Mouse (Mus musculus) thymus, adult 2 months (tissue): ENCODE results near the gene Rapgef3.

ENCODE experiments used
- CTCF ChIP-seq: fragments of 200-500 bp; IDR thresholded peaks from 2 replicates; pipeline ENCODE4 v1.5.1; 2012; ENCODE audit warnings: mild to moderate bottlenecking, control low read depth, low read length, moderate library complexity, borderline replicate concordance; ENCODE audit not compliant: control insufficient read depth, poor library complexity, insufficient read depth; ENCODE audit errors: extremely low read depth
- POLR2A ChIP-seq: fragments of 200-500 bp; IDR thresholded peaks from 2 replicates; pipeline ENCODE4 v1.6.1; 2012; ENCODE audit warnings: mild to moderate bottlenecking, low read length, control low read depth, moderate library complexity; ENCODE audit not compliant: control insufficient read depth, poor library complexity, insufficient read depth; ENCODE audit errors: extremely low read depth

DNA sequence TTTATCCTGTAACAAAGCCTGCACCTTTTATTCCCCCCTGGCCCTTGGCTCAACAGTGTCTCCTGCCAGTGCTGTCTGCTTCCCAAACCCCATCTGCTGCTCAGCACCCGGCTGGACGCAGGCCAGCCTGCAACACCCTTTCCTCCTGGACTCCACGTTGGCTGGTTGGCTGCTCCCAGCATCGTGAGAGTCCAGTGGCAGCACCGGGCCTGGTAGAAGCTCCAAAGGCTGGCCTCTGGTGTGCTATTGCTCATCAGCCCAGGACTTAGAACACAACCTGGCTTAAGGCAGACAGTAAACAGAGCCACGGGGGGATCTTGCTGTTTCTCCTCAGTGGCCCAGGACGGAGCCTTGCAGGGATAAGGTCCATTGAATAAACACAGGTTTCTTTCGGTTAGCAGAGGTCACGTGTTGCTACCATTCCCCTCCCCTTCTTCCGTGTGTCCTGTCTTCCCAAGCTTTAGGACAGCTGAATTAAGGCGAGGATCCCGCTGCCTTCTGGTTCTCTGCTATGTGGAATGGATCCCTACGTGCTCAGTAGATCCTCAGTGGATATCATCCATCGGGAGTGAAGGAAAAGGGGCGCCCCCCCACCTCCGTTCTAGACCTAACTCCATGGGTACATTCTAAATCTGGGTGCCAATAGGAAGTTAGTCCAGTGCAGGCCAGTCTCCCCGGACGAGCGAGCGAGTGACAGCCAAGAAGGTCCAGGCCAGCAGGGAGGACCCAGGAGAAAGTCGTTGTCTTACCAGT is 45.9 kb upstream of the Rapgef3 start:
- TF ChIP-seq CTCF: no peak
- TF ChIP-seq POLR2A: no peak
